In genomic region chr8:80996632-80997031, GRCm38 (mm10) we compare ENCODE assay signal across 16 mouse cellular contexts. TPM values are rescaled to one million over a fixed set of nuclear protein-coding genes. Genes with fewer than 3 reads are reported as not detected.
DNase-seq lines count a peak whose midpoint lies in the region; ATAC-seq and TF ChIP-seq lines count a peak whose summit lies in the region.
"Had no signal": no experiment of that assay in that cellular context is flagged by ENCODE, and none has a peak within 500 bp of the region (broad histone marks: within the 10 kb centered on the region; RNA-seq: fewer than 3 reads in every experiment).

No protein-coding gene starts in this region.

- no peak overlapping the region for H3K27ac ChIP-seq in forebrain, postnatal 0 days (ENCODE audit: low read depth, low read length)
- no peak overlapping the region for H3K27ac ChIP-seq in forebrain, embryonic 10.5 days
- H3K27ac ChIP-seq in lung, embryonic 14.5 days (ENCODE audit: low read depth), result no peak overlapping the region
- no peak overlapping the region for H3K27ac ChIP-seq in stomach, postnatal 0 days (replicated peaks)
- H3K27ac ChIP-seq in cerebellum, adult 2 months (ENCODE audit: insufficient read depth, low read length), result no peak overlapping the region

- no peak; the same call in 1 of the 2 replicates for ATAC-seq in forebrain, postnatal 0 days
- ATAC-seq in lung, embryonic 14.5 days (ENCODE audit: insufficient read depth), result no peak
- no peak for ATAC-seq in stomach, postnatal 0 days (ENCODE audit: low FRiP score, low TSS enrichment)
- ATAC-seq: midbrain, embryonic 16.5 days had no signal

- peaks cover 65% of the 10 kb centered on the region for H3K36me3 ChIP-seq in forebrain, postnatal 0 days (ENCODE audit: insufficient read depth)
- peaks cover 90% of the 10 kb centered on the region for H3K36me3 ChIP-seq in forebrain, embryonic 10.5 days (replicated peaks)
- peaks cover 83% of the 10 kb centered on the region for H3K36me3 ChIP-seq in lung, embryonic 14.5 days (ENCODE audit: insufficient read depth)
- H3K36me3 ChIP-seq in stomach, postnatal 0 days (ENCODE audit: control insufficient read depth, insufficient read depth, low read length), result peaks cover 4% of the 10 kb centered on the region; the same call in 1 of the 2 replicates

- no peaks in the 10 kb centered on the region for H3K9me3 ChIP-seq in forebrain, postnatal 0 days (ENCODE audit: low read length)
- H3K9me3 ChIP-seq in forebrain, embryonic 10.5 days, result no peaks in the 10 kb centered on the region
- no peaks in the 10 kb centered on the region for H3K9me3 ChIP-seq in lung, embryonic 14.5 days (ENCODE audit: low read depth, low read length)
- no peaks in the 10 kb centered on the region for H3K9me3 ChIP-seq in stomach, postnatal 0 days (ENCODE audit: control insufficient read depth, low read length)

- H3K4me3 ChIP-seq in forebrain, postnatal 0 days (ENCODE audit: low read depth, low read length), result no peak overlapping the region
- H3K4me3 ChIP-seq in forebrain, embryonic 10.5 days, result no peak overlapping the region
- no peak overlapping the region for H3K4me3 ChIP-seq in lung, embryonic 14.5 days (ENCODE audit: low read depth, low read length)
- no peak overlapping the region for H3K4me3 ChIP-seq in stomach, postnatal 0 days (ENCODE audit: low read depth, low read length)
- no peak overlapping the region for H3K4me3 ChIP-seq in cerebellum, adult 2 months (replicated peaks; ENCODE audit: insufficient read depth, low read depth, low read length)
- H3K4me3 ChIP-seq: erythroblast, embryonic 14.5 days had no signal

- H3K9ac ChIP-seq in forebrain, postnatal 0 days, result no peak overlapping the region
- no peak overlapping the region for H3K9ac ChIP-seq in lung, embryonic 14.5 days
- no peak overlapping the region for H3K9ac ChIP-seq in stomach, postnatal 0 days (ENCODE audit: low read length)

- H3K4me1 ChIP-seq in forebrain, postnatal 0 days (ENCODE audit: insufficient read depth), result no peaks in the 10 kb centered on the region
- H3K4me1 ChIP-seq in forebrain, embryonic 10.5 days, result no peaks in the 10 kb centered on the region
- no peaks in the 10 kb centered on the region for H3K4me1 ChIP-seq in lung, embryonic 14.5 days (ENCODE audit: insufficient read depth)
- no peaks in the 10 kb centered on the region for H3K4me1 ChIP-seq in stomach, postnatal 0 days (replicated peaks; ENCODE audit: control insufficient read depth, insufficient read depth)
- H3K4me1 ChIP-seq in cerebellum, adult 2 months (ENCODE audit: control insufficient read depth, insufficient read depth, low read length), result no peaks in the 10 kb centered on the region

- WGBS in forebrain, postnatal 0 days, result 2% methylated on average over 1 of the region's 1 CpGs
- 39% methylated on average over 1 of the region's 1 CpGs for WGBS in forebrain, embryonic 10.5 days
- WGBS in lung, embryonic 14.5 days, result 18% methylated on average over 1 of the region's 1 CpGs
- WGBS in stomach, postnatal 0 days, result 12% methylated on average over 1 of the region's 1 CpGs
- WGBS in cerebellum, adult 2 months, result 2% methylated on average over 1 of the region's 1 CpGs

- H3K27me3 ChIP-seq in forebrain, postnatal 0 days (ENCODE audit: insufficient read depth, low read length), result no peaks in the 10 kb centered on the region
- H3K27me3 ChIP-seq in forebrain, embryonic 10.5 days (ENCODE audit: poor library complexity, severe bottlenecking), result no peaks in the 10 kb centered on the region
- no peaks in the 10 kb centered on the region for H3K27me3 ChIP-seq in lung, embryonic 14.5 days (ENCODE audit: insufficient read depth, low read length)
- H3K27me3 ChIP-seq in stomach, postnatal 0 days (ENCODE audit: control insufficient read depth, insufficient read depth, low read length), result no peaks in the 10 kb centered on the region
- H3K27me3 ChIP-seq in cerebellum, adult 2 months (ENCODE audit: control insufficient read depth, insufficient read depth, low read length), result no peaks in the 10 kb centered on the region

- TF ChIP-seq CTCF in forebrain, postnatal 0 days (IDR thresholded peaks at IDR 0.05; ENCODE audit: low read depth), result peak; percentile 53
- peak; percentile 36 for TF ChIP-seq CTCF in lung, embryonic 14.5 days (IDR thresholded peaks at IDR 0.05; ENCODE audit: low read depth)
- peak; percentile 70 for TF ChIP-seq CTCF in stomach, postnatal 0 days (IDR thresholded peaks at IDR 0.05; ENCODE audit: low read depth)
- TF ChIP-seq CTCF in cerebellum, adult 2 months (IDR thresholded peaks at IDR 0.05; ENCODE audit: borderline replicate concordance, insufficient read depth, low read depth, low read length), result no peak

- no peak overlapping the region for H3K4me2 ChIP-seq in forebrain, postnatal 0 days (ENCODE audit: low read depth)
- H3K4me2 ChIP-seq in lung, embryonic 14.5 days, result no peak overlapping the region
- no peak overlapping the region for H3K4me2 ChIP-seq in stomach, postnatal 0 days (replicated peaks; ENCODE audit: low read depth)

- DNase-seq in forebrain, postnatal 0 days, result no peak
- DNase-seq in forebrain, embryonic 10.5 days (ENCODE audit: extremely low spot score, low spot score), result no peak
- DNase-seq in lung, embryonic 14.5 days, result peak; percentile 82
- no peak for DNase-seq in lung, postnatal 10 days
- peak; percentile 44 for DNase-seq in adipocyte (ENCODE audit: low spot score)
- no peak for DNase-seq in stomach, postnatal 0 days (ENCODE audit: low spot score)
- DNase-seq in testis, postnatal 10 days (ENCODE audit: low spot score), result no peak
- DNase-seq in cerebellum, adult 2 months, result no peak
- DNase-seq: adrenal gland, postnatal 14 days; cerebellum, adult 8-10 months; heart, postnatal 14 days; kidney, adult 8-10 months; lung, adult 18-20 months; thymus, postnatal 36 days had no signal

- TF ChIP-seq EP300 in stomach, postnatal 0 days (optimal IDR thresholded peaks at IDR 0.05), result no peak

- TF ChIP-seq POLR2A in cerebellum, adult 2 months (IDR thresholded peaks at IDR 0.05; ENCODE audit: borderline replicate concordance, insufficient read depth, low read length), result no peak

RNA-seq across cellular contexts. Expression of gene Usp38, which starts 18.1 kb away (rescaled TPM):
- total RNA-seq in forebrain, postnatal 0 days (2014; rRNA removed), result 36.6 and 40.3 TPM in 2 replicates
- polyA plus RNA-seq in forebrain, postnatal 0 days (2015; fragmentation: Nextera tagmentation; extraction: Ambion mirVana), result 16.4 and 18.4 TPM in 2 replicates
- 23.8 and 24.0 TPM in 2 replicates for polyA plus RNA-seq in forebrain, embryonic 10.5 days (2016; fragmentation: Nextera tagmentation; extraction: Ambion mirVana)
- 23.2 and 24.8 TPM in 2 replicates for polyA plus RNA-seq in lung, embryonic 14.5 days (2014; fragmentation: Nextera tagmentation; extraction: Ambion mirVana)
- 11.9 and 13.5 TPM in 2 replicates for polyA plus RNA-seq in stomach, postnatal 0 days (2015; fragmentation: Nextera tagmentation; extraction: Ambion mirVana)
- polyA plus RNA-seq in cerebellum, adult 2 months (2012; rRNA removed), result 13.1 and 13.7 TPM in 2 replicates

Comparison
In these comparisons a context has a peak if more than half of its experiments do, and no peak if none do; other contexts are left out.
1. DNase-seq: peak in lung, embryonic 14.5 days (single experiment) and adipocyte (single experiment); none in forebrain, postnatal 0 days (single experiment), forebrain, embryonic 10.5 days (single experiment), lung, postnatal 10 days (single experiment), stomach, postnatal 0 days (single experiment), testis, postnatal 10 days (single experiment) and cerebellum, adult 2 months (0 of 2).